Mouse (Mus musculus): ENCODE measurements at regions not wholly inside any gene's neighbourhood (a gene's known extent, or its start where the extent isn't known, plus 50 kb on each side); places are given as distances from the start of the nearest gene placed in this dataset.

- no peak for TF ChIP-seq POLR2A (IDR thresholded peaks at IDR 0.05; ENCODE audit: low read depth, low read length)
- no peak for TF ChIP-seq CTCF (IDR thresholded peaks at IDR 0.05; ENCODE audit: borderline replicate concordance, insufficient read depth, low read length)
Measured at GRCm38 (mm10) chr6:6301001-6301510, 84.1 kb upstream of the Slc25a13 start.
